Mouse (Mus musculus): Measurements from ENCODE around the gene Myt1l. TPM values are rescaled to one million over a fixed set of nuclear protein-coding genes. Genes with fewer than 3 reads are reported as not detected.

Myt1l gene
- total RNA-seq, 1 experiment from 2014 or later: not detected

- ATAC-seq (ENCODE audit: extremely low read depth, insufficient number of reproducible peaks, low FRiP score, poor library complexity, severe bottlenecking): no peak
Observed at GRCm38 (mm10) chr12:29772401-29772800, 244.2 kb downstream of the Myt1l start.

DNA sequence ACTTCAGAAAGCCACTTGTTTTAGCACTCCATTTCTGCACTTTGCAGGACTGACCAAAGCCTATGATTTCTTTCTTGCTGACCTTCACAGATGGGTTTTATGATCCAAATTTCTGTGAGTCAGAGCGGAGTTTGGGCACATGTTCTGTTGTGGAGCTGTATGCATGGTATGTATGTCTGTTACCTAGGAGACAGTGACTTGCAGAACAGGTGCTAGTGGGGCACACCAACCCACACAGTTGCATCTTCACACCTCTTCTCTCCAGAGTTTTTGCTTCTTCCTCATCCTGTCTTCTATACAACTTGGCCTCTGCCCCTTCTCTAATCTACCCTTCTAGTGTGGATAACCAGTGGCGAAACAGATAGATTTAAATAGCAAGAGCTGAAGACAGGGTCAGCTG, 250.7 kb downstream of the Myt1l start:
- no peak for ATAC-seq (ENCODE audit: extremely low read depth, insufficient number of reproducible peaks, low FRiP score, poor library complexity, severe bottlenecking)

DNA sequence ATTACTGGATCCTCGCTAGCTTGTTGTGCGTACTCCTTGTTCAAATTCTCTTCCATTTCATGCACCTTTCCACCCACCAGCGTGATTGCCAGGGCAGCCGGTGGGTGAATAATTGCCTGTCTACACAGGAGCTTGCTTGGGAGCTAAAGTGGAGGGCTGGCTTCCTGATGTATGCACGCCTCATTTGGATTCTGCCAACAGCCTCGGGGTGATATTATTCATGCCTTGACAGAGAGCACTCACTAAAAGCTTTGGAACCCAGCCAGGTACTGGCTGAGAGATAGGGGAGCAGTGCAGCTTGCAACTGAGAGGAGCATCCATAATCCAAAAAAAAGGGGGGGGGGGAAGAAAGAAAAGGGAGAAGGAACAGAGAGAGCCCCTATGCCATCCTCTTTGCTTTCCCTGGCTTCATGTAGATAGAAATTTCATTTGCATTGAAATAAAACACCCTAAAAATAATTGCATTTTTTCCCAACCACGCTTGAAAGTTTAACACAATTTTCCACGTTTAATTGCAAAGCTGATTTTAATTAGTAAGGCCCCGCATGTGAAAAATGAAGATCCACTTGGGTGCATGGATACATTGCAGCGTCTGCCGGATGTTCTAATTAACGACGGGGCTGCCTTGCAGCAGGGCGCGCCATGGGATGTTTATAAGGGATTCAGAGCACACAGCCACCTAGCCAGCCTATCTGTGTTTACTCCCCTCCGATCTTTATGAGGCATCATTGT, 261.3 kb downstream of the Myt1l start:
- ATAC-seq (ENCODE audit: extremely low read depth, insufficient number of reproducible peaks, low FRiP score, poor library complexity, severe bottlenecking): no peak

- ATAC-seq (ENCODE audit: extremely low read depth, insufficient number of reproducible peaks, low FRiP score, poor library complexity, severe bottlenecking): no peak
Observed at GRCm38 (mm10) chr12:29790051-29790386, 261.8 kb downstream of the Myt1l start.

DNA sequence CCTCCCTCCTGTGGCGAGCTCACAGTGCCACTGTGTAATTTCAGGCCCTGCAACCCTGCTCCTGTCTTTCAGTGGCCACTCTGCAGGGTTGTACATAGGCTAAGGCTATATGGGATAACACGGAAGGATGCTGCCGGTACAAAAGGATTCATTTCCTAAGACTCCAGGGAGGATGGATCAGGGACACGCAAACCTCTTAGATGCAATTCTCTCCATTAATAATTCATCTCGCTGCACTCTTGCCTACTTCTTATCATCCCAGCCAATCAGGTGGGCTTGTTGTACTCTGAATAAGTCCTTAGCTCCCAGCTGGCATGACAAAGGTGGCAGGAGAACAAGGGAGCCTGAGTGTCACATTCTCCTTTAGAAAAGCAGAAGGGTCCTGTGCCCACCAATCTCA, 264.8 kb downstream of the Myt1l start:
- ATAC-seq (ENCODE audit: extremely low read depth, insufficient number of reproducible peaks, low FRiP score, poor library complexity, severe bottlenecking): no peak

DNA sequence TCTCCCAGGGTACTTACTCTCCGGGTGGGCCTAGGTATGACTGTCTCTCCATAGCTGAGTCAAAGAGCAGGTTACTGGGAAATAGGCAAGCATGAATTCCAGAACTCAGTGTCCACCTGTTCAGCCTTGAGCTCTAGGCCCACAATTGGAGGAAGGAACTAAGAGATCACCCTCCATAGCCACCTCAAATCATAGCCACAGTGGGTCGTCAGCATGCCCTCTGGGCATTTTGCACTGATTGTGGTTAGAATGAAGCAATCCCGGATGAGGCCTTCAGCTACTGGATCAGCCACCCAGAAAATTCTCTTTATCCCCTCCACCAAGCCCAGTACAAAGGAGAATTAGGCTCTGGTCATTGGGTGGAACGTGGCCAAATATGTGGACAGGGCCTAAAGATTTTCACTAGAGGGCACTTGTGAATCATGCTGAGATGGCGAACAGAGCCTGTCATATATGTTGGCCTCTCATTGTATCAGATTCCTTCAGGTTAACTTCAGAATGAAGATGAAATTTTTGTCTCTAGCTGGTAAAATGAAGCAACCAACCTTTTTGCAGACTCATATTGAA, 267.0 kb downstream of the Myt1l start:
- ATAC-seq (ENCODE audit: extremely low read depth, insufficient number of reproducible peaks, low FRiP score, poor library complexity, severe bottlenecking): no peak

- no peak for ATAC-seq (ENCODE audit: extremely low read depth, insufficient number of reproducible peaks, low FRiP score, poor library complexity, severe bottlenecking)
Observed at GRCm38 (mm10) chr12:29798595-29799391, 270.6 kb downstream of the Myt1l start.

DNA sequence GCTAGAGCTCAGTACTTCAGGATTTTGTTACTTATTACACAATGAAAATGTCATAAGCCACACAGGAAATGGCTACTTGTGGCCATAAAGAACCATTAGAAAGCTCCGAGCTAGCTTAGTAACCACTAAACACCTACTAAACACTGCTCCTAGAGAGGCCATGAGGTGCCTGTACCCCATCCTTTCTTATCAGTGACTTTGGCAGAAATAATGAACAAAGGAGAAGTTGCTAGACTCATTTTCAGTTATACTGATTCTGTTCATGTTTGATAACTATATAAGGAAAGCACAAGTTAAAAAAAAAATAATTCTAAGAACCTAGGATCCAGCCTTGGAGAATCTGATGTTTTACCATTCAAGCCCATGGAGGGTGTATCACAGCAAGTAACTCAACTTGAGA, 278.2 kb downstream of the Myt1l start:
- no peak for ATAC-seq (ENCODE audit: extremely low read depth, insufficient number of reproducible peaks, low FRiP score, poor library complexity, severe bottlenecking)

DNA sequence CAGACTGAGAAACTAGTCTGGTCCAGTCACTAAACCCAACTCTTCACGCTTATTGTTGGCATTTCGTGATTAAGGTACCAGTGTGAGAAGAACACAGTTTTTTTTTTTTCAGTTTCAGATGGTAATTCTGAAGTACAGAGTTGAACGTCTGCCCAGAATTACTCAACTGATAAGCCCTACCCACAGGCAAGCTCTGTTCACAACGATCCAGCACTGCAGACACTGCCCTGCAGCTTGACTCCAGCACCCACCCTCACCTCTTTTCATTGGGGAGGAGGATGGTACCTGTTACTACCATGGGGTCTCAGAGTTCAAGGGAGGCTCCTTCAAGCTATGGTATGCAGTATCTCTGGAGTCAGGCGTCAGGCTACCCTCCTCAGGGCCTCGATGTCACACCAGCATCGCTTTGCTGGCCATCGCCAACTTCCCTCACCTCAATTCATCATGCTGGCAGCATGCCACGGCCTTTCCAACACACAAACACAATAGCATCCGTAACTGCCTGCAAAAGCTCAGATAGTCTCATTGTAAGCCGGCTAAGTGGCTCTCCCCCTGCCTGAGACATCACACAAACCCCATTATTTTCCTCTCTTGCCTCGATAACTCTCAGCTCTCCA, 281.5 kb downstream of the Myt1l start:
- no peak for ATAC-seq (ENCODE audit: extremely low read depth, insufficient number of reproducible peaks, low FRiP score, poor library complexity, severe bottlenecking)

- no peak for ATAC-seq (ENCODE audit: extremely low read depth, insufficient number of reproducible peaks, low FRiP score, poor library complexity, severe bottlenecking)
Observed at GRCm38 (mm10) chr12:29815466-29815865, 287.3 kb downstream of the Myt1l start.

- no peak for ATAC-seq (ENCODE audit: extremely low read depth, insufficient number of reproducible peaks, low FRiP score, poor library complexity, severe bottlenecking)
Observed at GRCm38 (mm10) chr12:29816130-29816529, 287.9 kb downstream of the Myt1l start.

DNA sequence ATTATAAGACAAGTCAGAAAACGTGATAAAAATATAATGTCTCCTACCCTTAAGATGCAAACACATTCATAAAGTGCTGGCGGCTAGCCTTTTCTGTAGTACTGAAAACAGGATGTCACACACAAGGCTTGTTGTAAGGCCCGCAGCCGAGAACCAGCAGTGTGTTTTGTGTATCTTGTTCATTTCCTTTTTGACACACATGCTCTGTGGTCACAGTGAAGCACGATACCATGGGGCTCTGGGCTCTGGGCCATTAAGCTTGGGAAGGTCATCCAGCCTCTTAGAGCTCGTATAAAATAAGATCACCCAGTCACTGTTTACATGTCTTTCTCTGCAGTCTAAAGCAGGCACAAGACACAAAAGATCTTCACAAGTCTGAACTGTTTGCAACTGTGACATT, 288.6 kb downstream of the Myt1l start:
- no peak for ATAC-seq (ENCODE audit: extremely low read depth, insufficient number of reproducible peaks, low FRiP score, poor library complexity, severe bottlenecking)

GRCm38 (mm10) chr12:29822216-29822615, 294.0 kb downstream of the Myt1l start:
- ATAC-seq (ENCODE audit: extremely low read depth, insufficient number of reproducible peaks, low FRiP score, poor library complexity, severe bottlenecking): no peak

DNA sequence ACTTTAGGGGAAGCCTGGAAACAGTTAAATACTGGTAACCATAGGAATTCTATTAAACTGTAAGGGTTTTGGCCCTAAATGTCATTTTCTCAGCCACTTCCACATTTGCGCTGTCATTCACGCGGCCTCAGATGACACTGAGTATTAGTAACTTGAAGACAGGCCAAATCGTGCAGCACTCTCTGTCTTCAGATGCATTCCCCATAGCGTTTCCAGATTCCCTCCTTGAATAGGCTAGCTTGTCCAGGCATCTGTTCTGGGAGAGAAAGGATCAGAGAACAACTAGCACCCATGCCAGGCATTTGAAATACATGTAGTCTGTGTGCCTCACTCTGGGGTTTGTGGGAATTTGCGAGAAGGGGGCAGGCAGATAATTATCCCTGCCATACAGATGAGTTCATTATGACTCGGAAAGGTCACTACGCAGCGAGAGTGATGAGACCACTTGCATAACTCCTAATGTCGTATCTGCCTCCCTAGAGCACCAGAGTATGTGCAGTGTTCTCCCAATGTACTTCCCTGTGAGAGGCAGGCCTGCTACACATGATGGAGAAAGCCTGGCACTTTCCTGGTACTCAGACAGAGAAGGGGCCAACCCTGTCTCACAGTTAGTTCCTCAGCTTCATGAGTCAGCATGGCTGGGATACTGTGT, 295.7 kb downstream of the Myt1l start:
- no peak for ATAC-seq (ENCODE audit: extremely low read depth, insufficient number of reproducible peaks, low FRiP score, poor library complexity, severe bottlenecking)

- ATAC-seq (ENCODE audit: extremely low read depth, insufficient number of reproducible peaks, low FRiP score, poor library complexity, severe bottlenecking): no peak
Observed at GRCm38 (mm10) chr12:29830571-29830970, 302.4 kb downstream of the Myt1l start.

- no peak for ATAC-seq (ENCODE audit: extremely low read depth, insufficient number of reproducible peaks, low FRiP score, poor library complexity, severe bottlenecking)
Observed at GRCm38 (mm10) chr12:29831356-29831755, 303.2 kb downstream of the Myt1l start.

GRCm38 (mm10) chr12:29837301-29837791, 309.2 kb downstream of the Myt1l start:
- ATAC-seq (ENCODE audit: extremely low read depth, insufficient number of reproducible peaks, low FRiP score, poor library complexity, severe bottlenecking): no peak

GRCm38 (mm10) chr12:29838421-29838820, 310.2 kb downstream of the Myt1l start:
- ATAC-seq (ENCODE audit: extremely low read depth, insufficient number of reproducible peaks, low FRiP score, poor library complexity, severe bottlenecking): no peak

- ATAC-seq (ENCODE audit: extremely low read depth, insufficient number of reproducible peaks, low FRiP score, poor library complexity, severe bottlenecking): no peak
Observed at GRCm38 (mm10) chr12:29849936-29850335, 321.8 kb downstream of the Myt1l start.
